Mouse (Mus musculus): ENCODE data around the gene Phf24. TPM values are rescaled to one million over a fixed set of nuclear protein-coding genes. Genes with fewer than 3 reads are reported as not detected.

Gene Phf24
- polyA plus RNA-seq, 1 experiment: 1.1 TPM

DNA sequence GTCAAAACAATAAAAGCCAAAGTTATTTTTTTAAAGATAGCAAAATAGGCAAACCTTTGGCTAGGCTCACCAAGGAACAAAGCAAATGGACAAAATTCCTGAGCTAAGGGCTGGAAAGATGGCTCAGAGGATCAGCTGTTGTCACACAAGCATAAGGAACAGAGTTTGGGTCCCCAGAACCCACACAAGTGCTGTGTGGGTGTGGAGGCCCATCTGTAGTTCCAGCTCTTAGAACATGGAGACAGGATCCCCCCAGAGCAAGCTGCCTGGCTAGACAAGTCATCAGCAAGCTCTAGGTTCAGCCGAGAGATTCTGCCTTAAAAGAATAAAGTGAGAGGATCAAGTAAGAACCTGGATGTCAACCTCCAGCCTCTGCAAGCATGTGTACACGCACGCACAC, 11.9 kb upstream of the Phf24 start:
- no peak for DNase-seq (ENCODE audit: low read depth in 1 of 2, low spot score in 2 of 2)
- Histone ChIP-seq H3K4me3 (ENCODE audit: extremely low read depth, insufficient read depth, insufficient read length) (no peak overlapping the region), H3K4me1 (ENCODE audit: control insufficient read depth, insufficient read depth, insufficient read length) (no peaks in the 10 kb centered on the region), H3K36me3 (ENCODE audit: control insufficient read depth, insufficient read depth, low read length) (no peaks in the 10 kb centered on the region), H3K27ac (ENCODE audit: insufficient read depth, low read length) (no peak overlapping the region), H3K27me3 (ENCODE audit: control insufficient read depth, insufficient read depth, low read length) (no peaks in the 10 kb centered on the region)
- no peak for TF ChIP-seq POLR2A (IDR thresholded peaks at IDR 0.05; ENCODE audit: low read depth, low read length)
- no peak for TF ChIP-seq CTCF (IDR thresholded peaks at IDR 0.05; ENCODE audit: extremely low read depth, insufficient read depth, insufficient read length, insufficient replicate concordance)
- 93% methylated on average over 3 of the region's 3 CpGs for WGBS

- no peaks in the 10 kb centered on the region for H3K27me3 ChIP-seq (ENCODE audit: control insufficient read depth, insufficient read depth, low read length)
- no peak overlapping the region for H3K4me3 ChIP-seq (ENCODE audit: extremely low read depth, insufficient read depth, insufficient read length)
- H3K4me1 ChIP-seq (ENCODE audit: control insufficient read depth, insufficient read depth, insufficient read length): no peaks in the 10 kb centered on the region
- DNase-seq (ENCODE audit: low read depth in 1 of 2, low spot score in 2 of 2): no peak
- WGBS: 86% methylated on average over 6 of the region's 6 CpGs
- TF ChIP-seq CTCF (IDR thresholded peaks at IDR 0.05; ENCODE audit: extremely low read depth, insufficient read depth, insufficient read length, insufficient replicate concordance) (no peak), POLR2A (IDR thresholded peaks at IDR 0.05; ENCODE audit: low read depth, low read length) (no peak)
- H3K27ac ChIP-seq (ENCODE audit: insufficient read depth, low read length): no peak overlapping the region
- H3K36me3 ChIP-seq (ENCODE audit: control insufficient read depth, insufficient read depth, low read length): no peaks in the 10 kb centered on the region
Observed at GRCm38 (mm10) chr4:42904966-42905365, 11.5 kb upstream of the Phf24 start.

DNA sequence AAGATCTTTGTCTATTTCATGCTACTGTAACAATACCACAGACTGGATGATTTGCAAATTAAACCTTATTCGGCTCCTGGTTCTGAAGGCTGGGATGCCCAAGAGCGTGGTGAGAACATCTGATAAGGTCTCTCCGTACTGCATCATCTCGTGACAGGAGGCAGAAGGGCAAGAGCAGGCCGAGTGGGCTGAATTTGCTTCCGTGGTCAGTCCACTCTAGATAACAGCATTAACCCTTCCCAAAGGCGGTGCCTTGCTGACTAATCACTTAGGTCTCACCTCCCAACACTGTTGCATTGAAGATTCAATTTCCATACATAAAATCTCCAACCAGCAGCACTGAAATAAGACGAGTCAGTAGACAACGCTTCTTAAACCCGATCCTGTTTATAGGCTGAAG, 3.1 kb upstream of the Phf24 start:
- Histone ChIP-seq H3K36me3 (ENCODE audit: control insufficient read depth, insufficient read depth, low read length) (no peaks in the 10 kb centered on the region), H3K4me3 (ENCODE audit: extremely low read depth, insufficient read depth, insufficient read length) (no peak overlapping the region), H3K27ac (ENCODE audit: insufficient read depth, low read length) (no peak overlapping the region), H3K4me1 (ENCODE audit: control insufficient read depth, insufficient read depth, insufficient read length) (no peaks in the 10 kb centered on the region), H3K27me3 (ENCODE audit: control insufficient read depth, insufficient read depth, low read length) (peaks cover 6% of the 10 kb centered on the region)
- TF ChIP-seq CTCF (IDR thresholded peaks at IDR 0.05; ENCODE audit: extremely low read depth, insufficient read depth, insufficient read length, insufficient replicate concordance) (no peak), POLR2A (IDR thresholded peaks at IDR 0.05; ENCODE audit: low read depth, low read length) (no peak)
- WGBS: 54% methylated on average over 10 of the region's 10 CpGs
- no peak for DNase-seq (ENCODE audit: low read depth in 1 of 2, low spot score in 2 of 2)

GRCm38 (mm10) chr4:42915311-42915710, 1.1 kb upstream of the Phf24 start:
- H3K4me3 ChIP-seq (ENCODE audit: extremely low read depth, insufficient read depth, insufficient read length): no peak overlapping the region
- H3K27me3 ChIP-seq (ENCODE audit: control insufficient read depth, insufficient read depth, low read length): peaks cover 6% of the 10 kb centered on the region
- H3K27ac ChIP-seq (ENCODE audit: insufficient read depth, low read length): no peak overlapping the region
- H3K4me1 ChIP-seq (ENCODE audit: control insufficient read depth, insufficient read depth, insufficient read length): no peaks in the 10 kb centered on the region
- 81% methylated on average over 12 of the region's 12 CpGs for WGBS
- DNase-seq (ENCODE audit: low read depth in 1 of 2, low spot score in 2 of 2): no peak
- no peaks in the 10 kb centered on the region for H3K36me3 ChIP-seq (ENCODE audit: control insufficient read depth, insufficient read depth, low read length)
- TF ChIP-seq POLR2A (IDR thresholded peaks at IDR 0.05; ENCODE audit: low read depth, low read length) (no peak), CTCF (IDR thresholded peaks at IDR 0.05; ENCODE audit: extremely low read depth, insufficient read depth, insufficient read length, insufficient replicate concordance) (no peak)

DNA sequence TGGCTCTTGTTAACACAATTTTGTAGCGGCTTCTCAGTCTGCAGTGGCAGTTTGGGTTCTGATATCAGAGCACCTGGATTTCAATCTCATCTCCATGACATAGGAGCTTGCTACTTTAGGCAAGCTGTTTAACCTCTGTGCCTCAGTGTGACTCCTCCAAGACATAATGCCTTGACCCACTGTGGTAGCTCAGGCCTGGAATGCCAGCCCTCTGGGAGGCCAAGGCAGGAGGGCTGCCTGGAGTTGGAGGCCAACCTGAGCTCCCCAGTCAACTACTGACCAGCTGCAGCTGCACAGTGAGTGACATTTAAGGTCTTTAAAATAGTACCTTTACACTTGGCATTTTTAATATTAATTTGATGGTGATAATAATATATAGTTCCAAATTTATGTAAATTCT, 494 bp upstream of the Phf24 start:
- no peak overlapping the region for H3K27ac ChIP-seq (ENCODE audit: insufficient read depth, low read length)
- H3K4me1 ChIP-seq (ENCODE audit: control insufficient read depth, insufficient read depth, insufficient read length): no peaks in the 10 kb centered on the region
- H3K4me3 ChIP-seq (ENCODE audit: extremely low read depth, insufficient read depth, insufficient read length): no peak overlapping the region
- 95% methylated on average over 1 of the region's 1 CpGs for WGBS
- TF ChIP-seq POLR2A (IDR thresholded peaks at IDR 0.05; ENCODE audit: low read depth, low read length): no peak
- no peak for TF ChIP-seq CTCF (IDR thresholded peaks at IDR 0.05; ENCODE audit: extremely low read depth, insufficient read depth, insufficient read length, insufficient replicate concordance)
- H3K36me3 ChIP-seq (ENCODE audit: control insufficient read depth, insufficient read depth, low read length): no peaks in the 10 kb centered on the region
- peaks cover 6% of the 10 kb centered on the region for H3K27me3 ChIP-seq (ENCODE audit: control insufficient read depth, insufficient read depth, low read length)
- no peak for DNase-seq (ENCODE audit: low read depth in 1 of 2, low spot score in 2 of 2)

GRCm38 (mm10) chr4:42917402-42917774, 928 bp downstream of the Phf24 start:
- TF ChIP-seq CTCF (IDR thresholded peaks at IDR 0.05; ENCODE audit: extremely low read depth, insufficient read depth, insufficient read length, insufficient replicate concordance): no peak
- no peak for TF ChIP-seq POLR2A (IDR thresholded peaks at IDR 0.05; ENCODE audit: low read depth, low read length)
- no peak for DNase-seq (ENCODE audit: low read depth in 1 of 2, low spot score in 2 of 2)
- Histone ChIP-seq H3K4me1 (ENCODE audit: control insufficient read depth, insufficient read depth, insufficient read length) (no peaks in the 10 kb centered on the region), H3K27ac (ENCODE audit: insufficient read depth, low read length) (no peak overlapping the region), H3K36me3 (ENCODE audit: control insufficient read depth, insufficient read depth, low read length) (no peaks in the 10 kb centered on the region), H3K27me3 (ENCODE audit: control insufficient read depth, insufficient read depth, low read length) (peaks cover 6% of the 10 kb centered on the region), H3K4me3 (ENCODE audit: extremely low read depth, insufficient read depth, insufficient read length) (no peak overlapping the region)
- 3% methylated on average over 26 of the region's 26 CpGs for WGBS

DNA sequence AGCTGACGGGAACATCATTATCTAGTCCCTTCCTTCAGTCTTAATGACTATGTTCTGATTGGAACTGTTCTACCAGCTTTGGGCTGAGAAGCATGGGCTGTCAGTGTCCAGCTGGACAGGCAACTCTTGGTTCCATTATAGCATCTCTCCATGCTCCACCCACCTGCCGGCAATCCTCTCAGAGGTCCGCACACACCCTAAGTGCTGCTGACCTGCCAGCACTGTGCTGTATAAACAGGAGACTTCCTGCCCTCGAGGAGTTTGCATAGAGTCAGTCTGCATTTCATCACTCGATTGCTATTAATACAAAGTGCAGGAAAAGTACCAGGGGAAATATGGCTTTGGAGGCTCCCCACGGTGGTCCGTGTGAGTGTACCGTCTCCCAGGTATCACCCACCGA, 4.3 kb downstream of the Phf24 start:
- 72% methylated on average over 9 of the region's 9 CpGs for WGBS
- H3K4me3 ChIP-seq (ENCODE audit: extremely low read depth, insufficient read depth, insufficient read length): no peak overlapping the region
- no peak for DNase-seq (ENCODE audit: low read depth in 1 of 2, low spot score in 2 of 2)
- no peaks in the 10 kb centered on the region for H3K4me1 ChIP-seq (ENCODE audit: control insufficient read depth, insufficient read depth, insufficient read length)
- TF ChIP-seq CTCF (IDR thresholded peaks at IDR 0.05; ENCODE audit: extremely low read depth, insufficient read depth, insufficient read length, insufficient replicate concordance) (no peak), POLR2A (IDR thresholded peaks at IDR 0.05; ENCODE audit: low read depth, low read length) (no peak)
- peaks cover 6% of the 10 kb centered on the region for H3K27me3 ChIP-seq (ENCODE audit: control insufficient read depth, insufficient read depth, low read length)
- H3K36me3 ChIP-seq (ENCODE audit: control insufficient read depth, insufficient read depth, low read length): no peaks in the 10 kb centered on the region
- H3K27ac ChIP-seq (ENCODE audit: insufficient read depth, low read length): no peak overlapping the region
